Mouse (Mus musculus) kidney, adult 11 months (tissue): Measurements from ENCODE around the gene Nanos2.
A peak's percentile ranks its signal among the peaks of the same experiment; 100 is the strongest.

Experiments
- DNase-seq: peaks from one replicate; pipeline ENCODE4 v3.0.0; 2022

Gene Nanos2

GRCm38 (mm10) chr7:19022189-19022958 lies 35.2 kb downstream of the Nanos2 start:
- DNase-seq, result no peak

GRCm38 (mm10) chr7:19023357-19023814 lies 36.2 kb downstream of the Nanos2 start, which contains the start of gene Foxa3:
Foxa3 (minus strand) TSS chr7:19023538.
- DNase-seq, result peak; percentile 55

- DNase-seq, result peak; percentile 95
Measured at GRCm38 (mm10) chr7:19024096-19024506, 36.9 kb downstream of the Nanos2 start, which contains the start of gene Sympk. Sympk (plus strand) TSS chr7:19024377.

DNA sequence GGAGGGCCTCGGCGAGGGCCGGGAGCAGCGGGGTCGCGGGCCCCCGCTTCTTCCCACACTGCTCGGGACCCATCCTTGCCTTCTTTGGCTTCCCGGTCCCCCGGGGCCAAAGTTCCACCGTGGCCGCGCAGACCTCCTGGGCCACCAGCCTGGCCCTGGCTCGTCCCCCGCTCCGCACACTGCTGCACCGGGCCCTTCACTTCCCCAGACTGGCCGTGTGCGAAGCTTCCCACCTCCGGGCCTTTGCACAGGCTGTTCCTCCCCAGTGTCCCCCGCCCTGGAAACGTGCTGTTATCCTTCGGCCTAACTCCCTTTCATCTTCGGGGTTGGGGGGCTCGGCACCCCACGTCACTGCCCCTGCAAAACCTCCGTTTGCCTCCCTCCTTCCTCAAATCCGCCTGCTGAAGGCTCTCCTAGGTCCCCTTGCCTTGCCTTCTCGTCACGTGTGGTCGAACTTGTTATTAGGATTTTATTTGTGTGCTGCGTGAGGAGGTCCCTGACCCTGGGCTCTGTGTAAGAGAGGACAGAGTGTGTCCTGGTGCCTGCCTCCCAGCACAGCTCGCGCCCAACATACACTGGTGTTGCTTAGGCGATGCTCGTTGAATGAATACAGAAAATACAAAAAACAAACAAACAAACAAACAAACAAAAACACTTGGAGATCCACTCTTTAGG lies 37.5 kb downstream of the Nanos2 start:
- DNase-seq, result peak; percentile 43

GRCm38 (mm10) chr7:19028067-19028466 lies 40.9 kb downstream of the Nanos2 start:
- no peak for DNase-seq

GRCm38 (mm10) chr7:19029084-19029653 lies 42.0 kb downstream of the Nanos2 start:
- peak; percentile 50 for DNase-seq

DNA sequence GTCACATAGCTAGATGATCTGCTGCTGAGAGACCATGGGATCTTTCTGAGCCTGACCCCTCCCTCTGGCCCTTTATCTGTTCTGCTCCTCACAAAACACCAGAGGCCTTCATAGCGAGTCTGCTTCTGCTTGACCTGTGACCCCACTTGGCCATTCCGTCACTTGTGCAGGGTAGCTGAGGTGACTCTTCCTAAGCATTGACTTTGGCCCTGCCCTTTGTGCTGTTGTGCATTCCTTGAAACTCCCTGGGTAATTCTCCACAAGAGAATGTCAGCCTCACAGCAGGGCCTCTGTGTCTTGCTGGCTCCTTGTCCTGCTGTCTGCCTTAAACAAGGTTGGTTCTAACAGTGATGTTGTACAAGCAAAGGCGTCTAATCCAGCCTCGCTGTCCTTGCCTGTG lies 44.4 kb downstream of the Nanos2 start:
- peak; percentile 40 for DNase-seq
